Mouse (Mus musculus) heart, postnatal 0 days (tissue): ENCODE results near the gene Slc4a10.

Experiments used
- CTCF ChIP-seq: IDR thresholded peaks from 2 replicates; pipeline ENCODE4 v1.5.1; 2016; ENCODE audit warnings: antibody characterized with exemption, control low read depth, low read depth
- EP300 ChIP-seq: IDR thresholded peaks from 2 replicates; pipeline ENCODE4 v1.6.1; 2016; ENCODE audit warnings: antibody characterized with exemption, low read depth

DNA sequence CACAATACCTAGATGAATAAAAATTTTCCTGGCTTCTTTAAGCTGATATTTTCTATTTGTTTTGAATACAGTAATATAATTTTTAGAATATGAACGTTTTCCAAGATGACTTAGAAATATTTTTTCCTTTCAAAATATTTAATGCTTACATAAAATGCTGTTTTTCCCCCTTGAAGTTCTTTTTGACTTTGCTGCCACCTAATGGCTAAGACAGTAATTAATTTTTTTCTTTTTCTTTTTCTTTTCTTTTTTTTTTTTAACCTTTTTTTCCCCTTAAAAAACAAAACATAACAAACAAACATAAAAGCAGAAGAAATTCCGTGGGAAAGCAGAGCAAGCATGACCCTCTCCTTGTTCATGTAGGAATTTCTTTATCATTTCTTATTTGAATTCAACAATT, 239.6 kb downstream of the Slc4a10 start:
- peak; percentile 34 for TF ChIP-seq CTCF
- no peak for TF ChIP-seq EP300
